8 mouse cellular contexts compared by ENCODE assay signal in genomic region chr17:87445917-87446766, GRCm38 (mm10). TPM values are rescaled to one million over a fixed set of nuclear protein-coding genes. Genes with fewer than 3 reads are reported as not detected.
DNase-seq lines count a peak whose midpoint lies in the region; ATAC-seq lines count a peak whose summit lies in the region.

No protein-coding gene starts in this region.

- peak; percentile 56 for DNase-seq in 3T3-L1 (ENCODE audit: low read depth, low spot score)
- DNase-seq in adipocyte (ENCODE audit: low spot score): peak; percentile 60
- DNase-seq in embryo, embryonic 11.5 days (ENCODE audit: low read depth, low spot score): peak; percentile 64
- DNase-seq in heart, adult 18-20 months: peak; percentile 56 to 72
- peak; percentile 37 to 50 for DNase-seq in kidney, adult 8-10 months
- DNase-seq in naive thymus-derived CD4-positive, alpha-beta T cell, adult 2 months (ENCODE audit: low read depth): peak; percentile 83

- peak; percentile 68 for ATAC-seq in liver, embryonic 12.5 days
- ATAC-seq in stomach, embryonic 15.5 days (ENCODE audit: insufficient read depth, low FRiP score, low read depth): peak; percentile 63

- H3K27me3 ChIP-seq in liver, embryonic 12.5 days (replicated peaks): no peaks in the 10 kb centered on the region; the same call in 1 of the 2 replicates
- H3K27me3 ChIP-seq in stomach, embryonic 15.5 days (replicated peaks): no peaks in the 10 kb centered on the region

- under 1% methylated on average over 50 of the region's 86 CpGs for WGBS in liver, embryonic 12.5 days (ENCODE audit: insufficient replicate concordance)
- under 1% methylated on average over 63 of the region's 86 CpGs for WGBS in stomach, embryonic 15.5 days

- H3K4me1 ChIP-seq in liver, embryonic 12.5 days: peaks cover 54% of the 10 kb centered on the region
- H3K4me1 ChIP-seq in stomach, embryonic 15.5 days: peaks cover 5% of the 10 kb centered on the region; the same call in 1 of the 2 replicates

- H3K36me3 ChIP-seq in liver, embryonic 12.5 days: peaks cover 25% of the 10 kb centered on the region
- no peaks in the 10 kb centered on the region for H3K36me3 ChIP-seq in stomach, embryonic 15.5 days

- H3K9me3 ChIP-seq in liver, embryonic 12.5 days (replicated peaks): no peaks in the 10 kb centered on the region
- no peaks in the 10 kb centered on the region for H3K9me3 ChIP-seq in stomach, embryonic 15.5 days

- peak overlapping the region; percentile 94 for H3K27ac ChIP-seq in liver, embryonic 12.5 days
- H3K27ac ChIP-seq in stomach, embryonic 15.5 days: peak overlapping the region; percentile 96

- H3K4me2 ChIP-seq in liver, embryonic 12.5 days: peak overlapping the region; percentile 76
- H3K4me2 ChIP-seq in stomach, embryonic 15.5 days: peak overlapping the region; percentile 66

- H3K9ac ChIP-seq in liver, embryonic 12.5 days: peak overlapping the region; percentile 97
- peak overlapping the region; percentile 92 for H3K9ac ChIP-seq in stomach, embryonic 15.5 days

- peak overlapping the region; percentile 91 for H3K4me3 ChIP-seq in liver, embryonic 12.5 days
- peak overlapping the region; percentile 89 for H3K4me3 ChIP-seq in stomach, embryonic 15.5 days (replicated peaks)

RNA-seq across cellular contexts. Expression of gene Calm2, which starts 0.6 kb away (rescaled TPM):
- 100 to 1,000 TPM; 153 TPM for total RNA-seq in heart, adult 18-20 months (2021)
- 401 and 435 TPM in 2 replicates for polyA plus RNA-seq in liver, embryonic 12.5 days (2016; fragmentation: Nextera tagmentation; extraction: Ambion mirVana)
- polyA plus RNA-seq in stomach, embryonic 15.5 days (2015; fragmentation: Nextera tagmentation; extraction: Ambion mirVana): 879 and 956 TPM in 2 replicates

RNA-seq across cellular contexts. Expression of gene Stpg4, which starts 18.6 kb away (rescaled TPM):
- not detected for total RNA-seq in heart, adult 18-20 months (2021)
- polyA plus RNA-seq in liver, embryonic 12.5 days (2016; fragmentation: Nextera tagmentation; extraction: Ambion mirVana): not detected in 2 replicates
- not detected in 2 replicates for polyA plus RNA-seq in stomach, embryonic 15.5 days (2015; fragmentation: Nextera tagmentation; extraction: Ambion mirVana)

Comparison
In these comparisons a context has a peak if more than half of its experiments do, and no peak if none do; other contexts are left out.
1. Peak in every context shown above with its lines: DNase-seq, ATAC-seq, H3K4me3 ChIP-seq and H3K27ac ChIP-seq.